Mouse (Mus musculus) granulocyte monocyte progenitor cell, adult 5-6 weeks (primary cell): ENCODE data around the gene Synj2. TPM values are rescaled to one million over a fixed set of nuclear protein-coding genes. Genes with fewer than 3 reads are reported as not detected.

Source experiments
- ATAC-seq: replicated peaks from 2 replicates; pipeline ENCODE4 v1.8.0; 2016; ENCODE audit warnings: mild to moderate bottlenecking, moderate TSS enrichment, inconsistent platforms; ENCODE audit not compliant: poor library complexity, severe bottlenecking
- total RNA-seq, 2 experiments: library from RNA; stranded (forward) in 1 of 2; stranded (reverse) in 1 of 2; fragments of 200-712, 200-1000 nt in 1 of 2; fragments of >200 nt in 1 of 2; fragmentation: Nextera tagmentation in 1 of 2; gene quantifications; 2 replicates each; pipeline ENCODE4 v1.2.3; 2014 to 2017

Gene Synj2
- total RNA-seq, 2 experiments from 2014 or later, result 11.6 to 14.4 TPM

- no peak for ATAC-seq
Observed at GRCm38 (mm10) chr17:5969246-5969645, 28.2 kb downstream of the Synj2 start.

DNA sequence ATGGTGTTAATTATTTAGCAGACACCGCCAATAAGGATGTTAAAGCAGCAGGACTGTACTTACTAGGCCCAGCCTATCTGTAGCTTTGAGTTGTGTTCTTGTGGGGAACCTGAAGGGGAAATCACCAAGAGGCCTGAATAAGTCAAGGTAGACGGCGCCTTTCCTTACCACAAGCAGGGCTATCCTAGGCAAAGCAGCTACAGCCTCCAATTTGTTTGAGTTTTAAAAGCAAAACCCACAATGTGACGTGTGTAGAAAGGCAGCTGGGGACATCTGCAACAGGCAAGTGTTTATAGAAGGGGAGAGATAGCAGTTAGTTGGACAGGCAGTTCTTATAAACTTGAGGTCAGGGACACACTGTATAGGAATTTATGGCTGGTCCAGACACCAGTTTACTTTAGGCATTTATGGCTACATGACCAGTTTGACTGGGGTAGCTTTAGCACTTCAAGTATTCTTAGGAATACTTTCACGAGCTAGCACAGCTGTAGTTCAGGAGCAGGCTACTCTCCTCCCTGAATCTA is 29.3 kb downstream of the Synj2 start:
- no peak for ATAC-seq

GRCm38 (mm10) chr17:5973536-5973935 is 32.5 kb downstream of the Synj2 start:
- ATAC-seq, result no peak

DNA sequence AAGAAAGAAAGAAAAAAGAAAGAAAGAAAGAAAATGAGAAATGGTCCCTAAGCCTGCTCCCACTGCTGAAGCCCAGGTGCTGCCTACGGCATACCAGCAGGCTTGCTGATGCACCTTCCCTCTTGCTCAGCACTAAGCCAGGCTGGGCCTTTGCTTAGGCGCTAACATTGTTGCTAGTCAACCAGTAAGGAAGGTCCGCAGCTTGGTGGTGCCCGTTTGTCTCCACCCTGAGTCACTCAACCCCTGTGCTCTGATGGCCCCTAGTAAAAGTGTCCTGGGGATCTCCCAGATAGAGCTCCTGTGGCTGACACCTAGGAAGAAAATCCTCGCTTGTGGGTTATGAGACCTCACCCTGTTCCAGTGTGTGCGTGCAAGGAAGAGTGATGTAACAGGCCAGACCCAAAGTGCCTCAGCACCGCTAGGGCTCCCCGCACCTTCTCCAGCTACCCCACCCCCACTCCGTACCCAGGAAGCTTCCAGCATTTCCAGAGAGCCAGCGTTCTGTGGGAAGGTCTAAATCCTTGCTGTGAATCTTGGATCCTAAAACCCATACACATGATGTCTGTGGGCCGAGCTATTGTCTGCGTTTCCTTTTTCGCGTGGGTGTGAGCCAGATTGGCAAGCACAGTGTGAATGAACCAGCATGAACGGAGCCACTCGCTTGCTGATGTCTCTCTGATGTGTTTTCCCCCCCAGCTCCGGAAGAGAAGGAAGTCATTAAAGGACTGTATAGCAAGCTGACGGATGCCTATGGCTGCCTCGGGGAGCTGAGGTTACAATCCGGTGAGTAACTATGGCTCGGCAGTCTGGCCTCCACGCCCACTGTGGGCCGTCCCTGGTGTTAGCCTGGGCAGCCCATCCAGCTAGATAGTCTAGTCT is 34.3 kb downstream of the Synj2 start:
- peak; percentile 55 for ATAC-seq

- ATAC-seq, result peak; percentile 47
Observed at GRCm38 (mm10) chr17:5976221-5977055, 35.4 kb downstream of the Synj2 start.

DNA sequence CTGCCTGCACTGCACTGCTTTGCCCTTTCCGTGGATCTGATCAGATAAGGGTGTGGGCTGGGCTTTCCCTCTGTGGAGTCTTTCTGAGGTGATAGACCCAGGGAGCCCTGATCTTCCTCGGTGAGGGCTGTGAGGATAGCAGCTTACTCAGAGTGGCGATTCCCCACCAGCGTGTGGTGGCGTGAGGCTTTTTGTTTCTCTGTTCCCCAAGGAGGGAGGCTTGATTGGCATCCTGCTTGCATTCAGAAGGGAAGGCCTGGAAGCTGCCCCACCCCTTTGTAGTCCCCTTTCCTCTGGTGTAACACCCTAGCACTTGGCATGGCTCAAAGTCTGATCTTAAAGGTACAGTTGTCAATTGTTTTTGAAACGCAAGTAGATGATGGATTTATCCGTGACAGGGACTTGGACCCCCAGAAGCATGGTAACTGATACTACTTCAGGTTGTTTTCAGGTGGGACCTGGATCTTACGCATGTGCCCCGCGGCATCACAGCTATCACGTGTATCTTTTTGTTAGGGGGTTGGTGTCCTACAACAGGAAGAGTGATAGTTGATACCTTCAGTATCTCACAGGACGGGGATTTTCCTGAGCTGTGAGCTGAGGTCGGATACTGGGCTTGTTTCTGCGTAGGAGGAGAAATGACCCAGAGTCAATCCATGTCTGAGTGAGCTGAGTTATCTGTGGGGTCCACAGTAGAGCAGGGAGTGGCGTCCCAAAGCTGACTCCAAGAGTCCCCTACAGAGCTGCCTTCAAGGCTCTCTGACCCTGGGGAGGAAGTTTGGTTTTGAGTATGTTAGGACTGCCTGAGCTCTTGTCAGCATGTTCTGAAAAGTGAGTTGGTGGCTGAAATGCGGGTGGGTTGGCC is 36.2 kb downstream of the Synj2 start:
- ATAC-seq, result no peak

DNA sequence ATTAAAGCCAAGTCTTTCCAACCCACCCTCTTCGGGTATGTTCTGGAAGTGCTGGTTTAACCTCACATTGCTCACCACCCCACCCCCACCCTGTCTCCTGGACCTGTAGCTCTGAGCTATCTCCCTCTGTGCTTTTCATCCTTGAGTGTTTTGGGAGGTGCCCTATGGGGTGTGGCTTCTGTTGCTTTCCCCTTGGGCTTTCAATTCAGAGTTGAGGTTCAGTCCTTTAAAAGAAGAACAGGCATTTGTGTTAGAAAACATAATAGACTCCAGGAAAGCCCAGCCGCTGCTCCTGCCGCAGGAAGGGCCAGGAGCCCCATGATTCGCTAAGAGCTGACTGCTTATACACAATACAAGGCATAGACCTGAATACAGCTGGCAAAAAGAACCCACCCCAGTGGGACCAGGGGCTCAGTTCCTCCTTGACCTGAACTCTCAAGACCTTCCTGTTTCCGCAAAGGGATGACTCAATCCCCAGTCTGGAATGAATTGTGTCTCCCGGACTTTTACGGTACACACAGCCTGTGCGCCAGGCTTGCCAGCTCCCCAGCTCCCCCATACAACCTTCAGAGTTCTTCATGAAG is 36.9 kb downstream of the Synj2 start:
- peak; percentile 61 for ATAC-seq

GRCm38 (mm10) chr17:5978505-5979077 is 37.5 kb downstream of the Synj2 start:
- ATAC-seq, result peak; percentile 43

DNA sequence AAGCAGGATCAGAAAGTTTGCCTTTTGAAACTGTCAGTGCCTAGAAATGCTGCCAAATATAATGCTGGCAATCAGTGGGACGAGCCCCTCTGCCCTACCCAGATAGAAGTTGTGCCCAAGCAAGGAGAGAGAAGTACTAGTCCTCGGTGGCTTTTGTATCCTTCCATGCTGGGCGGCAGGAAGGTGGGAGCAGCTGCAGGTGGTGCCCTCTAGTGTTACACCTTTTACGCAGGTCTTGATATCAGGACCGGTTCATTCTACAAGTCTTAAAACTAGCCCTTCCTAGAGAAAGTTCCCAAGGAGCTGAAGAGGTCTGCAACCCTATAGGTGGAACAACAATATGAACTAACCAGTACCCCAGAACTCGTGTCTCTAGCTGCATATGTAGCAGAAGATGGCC is 39.8 kb downstream of the Synj2 start:
- ATAC-seq, result no peak

DNA sequence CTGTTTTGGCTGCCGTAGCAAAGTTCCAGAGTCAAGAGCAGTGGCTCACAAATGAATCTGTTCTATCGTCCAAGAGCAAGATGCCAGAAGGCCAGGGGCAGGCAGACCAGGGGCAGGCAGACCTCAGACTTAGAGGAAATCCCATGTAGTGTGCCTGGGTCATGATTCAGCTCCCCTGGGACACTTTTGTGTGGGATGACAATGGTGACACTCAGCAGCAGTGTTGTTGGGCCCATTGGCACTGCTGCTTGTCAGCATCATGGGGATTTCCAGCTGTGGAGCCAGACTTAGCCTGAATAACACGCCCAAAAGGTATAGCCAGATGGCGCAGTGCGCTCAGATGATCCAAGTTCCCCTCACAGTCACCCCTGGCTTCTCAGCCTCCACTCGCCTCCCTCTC is 42.1 kb downstream of the Synj2 start:
- ATAC-seq, result no peak

GRCm38 (mm10) chr17:5983901-5984300 is 42.8 kb downstream of the Synj2 start:
- ATAC-seq, result no peak

DNA sequence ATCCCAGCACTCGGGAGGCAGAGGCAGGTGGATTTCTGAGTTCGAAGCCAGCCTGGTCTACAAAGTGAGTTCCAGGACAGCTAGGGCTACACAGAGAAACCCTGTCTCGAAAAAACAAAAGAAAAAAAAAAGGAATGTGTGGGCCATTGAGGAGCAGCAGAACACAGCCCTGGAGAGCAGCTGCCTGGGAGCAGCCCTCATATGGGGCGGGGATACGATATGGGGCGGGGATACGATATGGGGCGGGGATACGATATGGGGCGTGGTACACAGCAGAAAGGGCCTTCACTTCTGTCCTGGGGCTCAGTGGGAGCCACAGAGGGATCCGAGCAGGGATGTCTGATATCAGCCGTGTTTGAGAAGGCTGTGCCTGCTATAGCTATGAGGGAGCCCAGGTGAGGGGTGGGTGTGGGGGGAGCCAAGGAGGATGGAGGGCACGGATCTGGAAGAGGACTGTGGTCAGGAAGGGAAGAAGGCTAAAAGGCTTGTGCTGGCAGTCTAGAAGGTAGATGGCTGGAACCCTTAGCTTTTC is 43.7 kb downstream of the Synj2 start:
- ATAC-seq, result no peak

GRCm38 (mm10) chr17:5985271-5985670 is 44.2 kb downstream of the Synj2 start:
- ATAC-seq, result no peak

DNA sequence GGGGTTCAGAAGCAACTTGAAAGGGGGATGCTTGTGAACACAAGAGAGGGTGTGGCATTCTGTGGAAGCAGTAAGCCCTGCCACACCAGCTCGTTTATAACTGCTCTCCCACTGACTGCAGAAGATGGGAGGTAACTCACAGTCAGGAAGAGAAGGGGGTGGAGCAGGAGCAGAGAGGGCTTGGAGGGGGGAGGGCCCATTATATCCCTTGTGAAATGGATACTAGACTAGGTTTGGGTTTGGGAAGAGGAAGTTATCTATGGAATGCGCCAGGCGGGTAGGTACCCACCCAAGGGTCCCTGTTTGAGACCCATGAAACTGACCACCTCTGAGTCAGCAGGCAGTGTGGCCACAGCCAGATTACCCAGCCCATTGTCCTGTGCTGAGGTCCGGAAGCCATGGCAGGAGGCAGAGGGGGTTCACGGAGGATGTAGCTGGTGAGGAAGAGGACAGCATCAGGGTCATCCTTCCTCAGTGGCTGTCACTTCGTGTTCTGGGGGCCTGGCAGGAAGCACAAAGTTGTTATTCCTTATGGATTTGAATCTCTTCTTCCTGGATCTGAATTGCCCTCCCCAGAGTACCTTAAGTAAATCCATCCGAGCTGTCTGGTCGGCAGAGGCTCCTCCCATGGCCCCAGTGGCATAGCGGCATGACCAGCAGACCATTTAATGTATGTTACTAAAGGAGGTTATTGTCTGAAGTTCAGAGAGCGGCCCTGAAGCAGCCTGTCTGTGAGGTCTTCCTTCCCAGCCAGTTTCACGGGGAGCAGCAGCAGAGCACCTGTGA is 46.4 kb downstream of the Synj2 start:
- peak; percentile 48 for ATAC-seq

DNA sequence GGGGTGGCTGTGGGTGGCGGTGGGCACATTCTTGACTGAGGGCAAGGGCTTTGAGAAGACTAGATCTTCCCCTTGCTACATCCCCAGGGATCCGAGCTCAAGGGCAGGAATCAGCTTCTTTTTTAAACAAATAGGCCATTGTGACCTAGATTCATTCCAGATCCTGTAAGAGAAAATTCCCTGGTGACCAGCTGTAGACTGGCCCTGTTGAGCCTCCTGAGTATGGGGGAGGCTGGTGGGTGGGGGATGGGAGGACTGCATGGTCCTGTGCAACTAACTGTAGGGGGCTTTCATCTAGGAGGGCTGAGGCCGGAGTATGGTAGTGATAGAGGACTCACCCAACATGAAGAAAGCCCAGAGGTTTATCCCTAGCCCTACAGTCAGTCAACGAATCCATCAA is 47.0 kb downstream of the Synj2 start:
- no peak for ATAC-seq

DNA sequence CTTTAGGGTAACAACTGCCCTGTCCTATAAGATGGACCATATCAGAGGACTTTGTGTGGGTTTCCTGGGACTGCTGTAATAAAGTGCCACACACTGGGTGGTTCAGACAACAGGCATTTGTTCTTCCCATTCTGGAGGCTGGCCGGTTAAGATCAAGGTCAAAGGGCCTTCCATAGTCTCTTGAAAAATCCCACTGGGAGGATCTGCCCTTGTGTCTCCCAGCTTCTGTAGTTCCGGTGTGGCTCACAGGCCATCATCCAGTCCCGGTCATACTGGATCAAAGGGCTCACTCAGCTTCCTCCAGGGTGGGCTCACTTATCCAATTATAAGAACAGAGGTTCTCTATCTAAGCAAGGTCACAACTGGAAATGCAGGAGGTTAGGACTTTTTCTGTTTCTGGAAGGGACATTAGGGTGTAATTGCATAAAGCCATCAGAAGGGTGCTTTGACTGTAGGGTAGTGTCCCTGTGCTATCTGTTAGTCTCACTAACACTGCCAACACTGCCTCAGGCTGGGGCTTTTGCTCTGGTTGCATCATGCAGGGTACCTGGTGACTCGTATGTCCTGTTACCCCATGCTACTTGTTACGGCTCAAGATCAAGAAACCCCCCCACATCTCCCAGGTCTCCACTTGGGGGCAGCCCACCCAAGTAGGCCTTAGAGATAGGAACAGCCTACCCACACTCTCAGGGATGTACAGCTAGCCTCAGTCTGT is 51.9 kb downstream of the Synj2 start:
- ATAC-seq, result peak; percentile 55

GRCm38 (mm10) chr17:5993581-5994260 is 52.6 kb downstream of the Synj2 start:
- ATAC-seq, result no peak
